In the genomic region with DNA sequence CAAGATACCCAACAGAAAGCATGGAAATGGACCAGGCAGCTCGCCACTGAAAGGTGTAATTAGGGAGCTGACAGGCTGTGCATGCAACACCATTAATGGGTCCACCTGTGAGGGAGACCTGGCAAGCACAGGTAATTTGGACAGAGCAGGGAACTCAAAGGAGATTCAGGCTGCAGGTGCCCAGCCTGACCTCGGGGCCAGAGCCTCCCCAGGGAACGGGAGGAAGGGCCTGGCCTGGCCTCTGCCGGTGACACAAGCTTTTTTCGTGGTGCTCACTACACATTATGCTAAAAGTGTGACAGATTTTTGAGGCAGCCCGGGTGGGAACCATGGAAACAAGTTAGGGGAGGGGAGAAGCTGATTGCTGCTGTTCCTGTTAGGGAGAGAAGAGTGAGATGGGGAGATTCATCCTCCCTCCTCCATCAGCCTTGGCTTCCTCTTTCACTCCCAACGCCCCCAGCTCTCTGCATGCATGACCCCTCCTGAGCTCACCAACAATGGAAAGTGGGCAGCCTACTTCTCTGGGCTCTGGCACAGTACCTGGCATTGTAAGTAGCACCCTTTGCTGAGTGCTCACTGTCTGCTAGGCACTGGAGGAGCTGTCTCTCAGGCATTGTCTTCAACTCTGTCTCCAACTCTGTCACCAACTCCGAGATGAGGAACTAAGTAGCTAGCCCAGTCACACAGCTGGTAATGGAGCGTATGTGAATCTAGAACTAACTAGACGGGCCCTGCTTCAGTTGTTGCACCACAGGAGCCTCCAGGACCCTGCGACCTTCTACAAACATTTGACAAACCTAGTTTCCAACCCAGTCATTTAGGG, we compare ENCODE assay signal across 11 mouse cellular contexts.
A peak's percentile ranks its signal among the peaks of the same experiment; 100 is the strongest.
DNase-seq lines count a peak whose midpoint lies in the region; ATAC-seq and TF ChIP-seq lines count a peak whose summit lies in the region.
"Had no signal": no experiment of that assay in that cellular context is flagged by ENCODE, and none has a peak within 500 bp of the region (broad histone marks: within the 10 kb centered on the region; RNA-seq: fewer than 3 reads in every experiment).

No protein-coding gene starts in this region.

- H3K9me3 ChIP-seq in midbrain, embryonic 13.5 days = no peaks in the 10 kb centered on the region
- H3K9me3 ChIP-seq in lung, postnatal 0 days (ENCODE audit: low read length) = no peaks in the 10 kb centered on the region
- H3K9me3 ChIP-seq: embryonic facial prominence, embryonic 10.5 days; liver, embryonic 15.5 days had no signal

- peak; percentile 67; the same call in 1 of the 2 replicates for ATAC-seq in midbrain, embryonic 13.5 days
- no peak for ATAC-seq in lung, postnatal 0 days

- no peak overlapping the region for H3K4me2 ChIP-seq in midbrain, embryonic 13.5 days (replicated peaks)
- no peak overlapping the region for H3K4me2 ChIP-seq in lung, postnatal 0 days (replicated peaks; ENCODE audit: low read depth, low read length)
- H3K4me2 ChIP-seq: liver, embryonic 15.5 days had no signal

- intact Hi-C loops in gastrocnemius, adult 2 months (cut with DNase I) = no loop called here

- H3K9ac ChIP-seq in midbrain, embryonic 13.5 days (replicated peaks) = no peak overlapping the region
- no peak overlapping the region for H3K9ac ChIP-seq in lung, postnatal 0 days (replicated peaks; ENCODE audit: low read depth)
- H3K9ac ChIP-seq: liver, embryonic 15.5 days had no signal

- peak; percentile 28 for DNase-seq in embryo, embryonic 10 days (ENCODE audit: low spot score)
- peak; percentile 42 to 68 for DNase-seq in frontal cortex, postnatal 14 days (ENCODE audit: low spot score in 2 of 2)
- peak; percentile 59 to 64 for DNase-seq in layer of hippocampus, postnatal 10 days (ENCODE audit: low spot score in 2 of 2)
- DNase-seq in lung, postnatal 25 days (ENCODE audit: low spot score) = no peak
- DNase-seq in gastrocnemius, adult 2 months = no peak
- DNase-seq in spleen, postnatal 14 days (ENCODE audit: low spot score in 2 of 2) = no peak
- no peak for DNase-seq in lung, postnatal 0 days (ENCODE audit: low spot score)
- DNase-seq: kidney, adult 8-10 months had no signal

- H3K27me3 ChIP-seq in midbrain, embryonic 13.5 days = peaks cover 32% of the 10 kb centered on the region
- H3K27me3 ChIP-seq in lung, postnatal 0 days (replicated peaks; ENCODE audit: insufficient read depth, low read length) = no peaks in the 10 kb centered on the region
- H3K27me3 ChIP-seq: liver, embryonic 15.5 days had no signal

- no peak overlapping the region for H3K27ac ChIP-seq in midbrain, embryonic 13.5 days
- no peak overlapping the region for H3K27ac ChIP-seq in gastrocnemius, adult 2 months
- H3K27ac ChIP-seq in lung, postnatal 0 days (ENCODE audit: low read length) = no peak overlapping the region
- H3K27ac ChIP-seq: embryonic facial prominence, embryonic 10.5 days; liver, embryonic 15.5 days had no signal

- peaks cover 16% of the 10 kb centered on the region for H3K4me1 ChIP-seq in midbrain, embryonic 13.5 days (replicated peaks)
- H3K4me1 ChIP-seq in lung, postnatal 0 days (ENCODE audit: insufficient read depth, low read depth, low read length) = no peaks in the 10 kb centered on the region
- H3K4me1 ChIP-seq: liver, embryonic 15.5 days had no signal

- H3K4me3 ChIP-seq in midbrain, embryonic 13.5 days (replicated peaks) = no peak overlapping the region
- no peak overlapping the region for H3K4me3 ChIP-seq in gastrocnemius, adult 2 months
- H3K4me3 ChIP-seq in lung, postnatal 0 days (ENCODE audit: low read depth, low read length) = no peak overlapping the region
- H3K4me3 ChIP-seq: embryonic facial prominence, embryonic 10.5 days; liver, embryonic 15.5 days had no signal

- TF ChIP-seq EP300 in lung, postnatal 0 days (IDR thresholded peaks at IDR 0.05) = no peak

- 24% methylated on average over 11 of the region's 11 CpGs for WGBS in midbrain, embryonic 13.5 days
- 50% methylated on average over 11 of the region's 11 CpGs for WGBS in lung, postnatal 0 days

- no peak for TF ChIP-seq CTCF in gastrocnemius, adult 2 months (IDR thresholded peaks at IDR 0.05)
- TF ChIP-seq CTCF in lung, postnatal 0 days (IDR thresholded peaks at IDR 0.05) = no peak

- H3K36me3 ChIP-seq in midbrain, embryonic 13.5 days = no peaks in the 10 kb centered on the region
- H3K36me3 ChIP-seq in lung, postnatal 0 days (ENCODE audit: insufficient read depth, low read length) = no peaks in the 10 kb centered on the region
- H3K36me3 ChIP-seq: embryonic facial prominence, embryonic 10.5 days; liver, embryonic 15.5 days had no signal

Comparison
In these comparisons a context has a peak if more than half of its experiments do, and no peak if none do; other contexts are left out.
1. DNase-seq: peak in embryo, embryonic 10 days (single experiment), frontal cortex, postnatal 14 days (2 of 2) and layer of hippocampus, postnatal 10 days (2 of 2); none in lung, postnatal 25 days (single experiment), gastrocnemius, adult 2 months (single experiment), spleen, postnatal 14 days (0 of 2) and lung, postnatal 0 days (single experiment).